Mouse (Mus musculus) regulatory T cell (primary cell): ENCODE results near the gene Slc6a16.

Source experiments
- in situ Hi-C: fragments of 300-600 bp; cut with MboI, MseI; formaldehyde crosslinking; loops from one replicate; pipeline ENCODE4 v1.15.1; 2025; ENCODE audit warnings: high pct_unique_total_duplicates

Slc6a16 gene

GRCm38 (mm10) chr7:45240633-45241388 lies at the start of gene Slc6a16:
Slc6a16 (plus strand) TSS chr7:45241085.
- in situ Hi-C loops: no loop called here

- in situ Hi-C loops: no loop called here
Measured at GRCm38 (mm10) chr7:45191161-45191560, 49.7 kb upstream of the Slc6a16 start.

GRCm38 (mm10) chr7:45191803-45192363 lies 49.0 kb upstream of the Slc6a16 start:
- in situ Hi-C loops: no loop called here

GRCm38 (mm10) chr7:45192585-45193310 lies 48.1 kb upstream of the Slc6a16 start:
- in situ Hi-C loops: no loop called here

- in situ Hi-C loops: no loop called here
Measured at GRCm38 (mm10) chr7:45193406-45193805, 47.5 kb upstream of the Slc6a16 start.

GRCm38 (mm10) chr7:45193871-45194785 lies 46.8 kb upstream of the Slc6a16 start:
- in situ Hi-C loops: no loop called here

- in situ Hi-C loops: no loop called here
Measured at GRCm38 (mm10) chr7:45195341-45196175, 45.3 kb upstream of the Slc6a16 start.

GRCm38 (mm10) chr7:45196176-45196535 lies 44.7 kb upstream of the Slc6a16 start:
- in situ Hi-C loops: no loop called here

- in situ Hi-C loops: no loop called here
Measured at GRCm38 (mm10) chr7:45196994-45197393, 43.9 kb upstream of the Slc6a16 start.

GRCm38 (mm10) chr7:45198435-45198834 lies 42.5 kb upstream of the Slc6a16 start:
- in situ Hi-C loops: no loop called here

- in situ Hi-C loops: no loop called here
Measured at GRCm38 (mm10) chr7:45198961-45199360, 41.9 kb upstream of the Slc6a16 start.

GRCm38 (mm10) chr7:45202654-45203053 lies 38.2 kb upstream of the Slc6a16 start:
- in situ Hi-C loops: no loop called here

GRCm38 (mm10) chr7:45204380-45205143 lies 36.3 kb upstream of the Slc6a16 start, which contains the start of gene Ccdc155:
Ccdc155 (minus strand) TSS chr7:45204892.
- in situ Hi-C loops: no loop called here

- in situ Hi-C loops: no loop called here
Measured at GRCm38 (mm10) chr7:45208260-45208659, 32.6 kb upstream of the Slc6a16 start.

- in situ Hi-C loops: no loop called here
Measured at GRCm38 (mm10) chr7:45211070-45211469, 29.8 kb upstream of the Slc6a16 start.

- in situ Hi-C loops: no loop called here
Measured at GRCm38 (mm10) chr7:45211851-45212251, 29.0 kb upstream of the Slc6a16 start, which contains the start of gene Dkkl1. Dkkl1 (minus strand) TSS chr7:45212147.

GRCm38 (mm10) chr7:45212356-45212755 lies 28.5 kb upstream of the Slc6a16 start:
- in situ Hi-C loops: no loop called here

- in situ Hi-C loops: no loop called here
Measured at GRCm38 (mm10) chr7:45213708-45214107, 27.2 kb upstream of the Slc6a16 start.

GRCm38 (mm10) chr7:45215673-45216441 lies 25.0 kb upstream of the Slc6a16 start, which contains the start of gene Tead2:
Tead2 (plus strand) TSS chr7:45215753.
- in situ Hi-C loops: no loop called here
